Mouse (Mus musculus) kidney, adult 11 months (tissue): Measurements from ENCODE around the gene Tnfaip8l1.

ENCODE experiments used
- DNase-seq: peaks from one replicate; pipeline ENCODE4 v3.0.0; 2022

The Tnfaip8l1 gene

GRCm38 (mm10) chr17:56162231-56162774 lies at the start of gene Tnfaip8l1:
Gene Tnfaip8l1, plus strand, starts transcription at chr17:56162477.
- DNase-seq, result peak; percentile 95

- no peak for DNase-seq
Observed at GRCm38 (mm10) chr17:56112743-56113142, 49.5 kb upstream of the Tnfaip8l1 start.

GRCm38 (mm10) chr17:56116193-56116592 lies 46.1 kb upstream of the Tnfaip8l1 start:
- no peak for DNase-seq

- peak; percentile 78 for DNase-seq
Observed at GRCm38 (mm10) chr17:56117251-56117710, 45.0 kb upstream of the Tnfaip8l1 start, which contains the start of gene Plin5. Gene Plin5, minus strand, starts transcription at chr17:56117596.

GRCm38 (mm10) chr17:56119431-56119830 lies 42.8 kb upstream of the Tnfaip8l1 start:
- DNase-seq, result no peak

- peak; percentile 87 for DNase-seq
Observed at GRCm38 (mm10) chr17:56119981-56120880, 42.0 kb upstream of the Tnfaip8l1 start.

- DNase-seq, result no peak
Observed at GRCm38 (mm10) chr17:56121826-56122225, 40.5 kb upstream of the Tnfaip8l1 start, which contains the start of gene Lrg1. Gene Lrg1, minus strand, starts transcription at chr17:56122001.

- DNase-seq, result no peak
Observed at GRCm38 (mm10) chr17:56123161-56123560, 39.1 kb upstream of the Tnfaip8l1 start.

- DNase-seq, result no peak
Observed at GRCm38 (mm10) chr17:56123681-56124340, 38.5 kb upstream of the Tnfaip8l1 start.

GRCm38 (mm10) chr17:56124377-56125275 lies 37.7 kb upstream of the Tnfaip8l1 start:
- DNase-seq, result no peak

- no peak for DNase-seq
Observed at GRCm38 (mm10) chr17:56125276-56125630, 37.0 kb upstream of the Tnfaip8l1 start.

GRCm38 (mm10) chr17:56126175-56126574 lies 36.1 kb upstream of the Tnfaip8l1 start:
- no peak for DNase-seq

GRCm38 (mm10) chr17:56128246-56128645 lies 34.0 kb upstream of the Tnfaip8l1 start:
- no peak for DNase-seq

- DNase-seq, result no peak
Observed at GRCm38 (mm10) chr17:56131136-56131535, 31.1 kb upstream of the Tnfaip8l1 start.

- DNase-seq, result no peak
Observed at GRCm38 (mm10) chr17:56131814-56132213, 30.5 kb upstream of the Tnfaip8l1 start.

GRCm38 (mm10) chr17:56132661-56133060 lies 29.6 kb upstream of the Tnfaip8l1 start:
- peak; percentile 52 for DNase-seq

- DNase-seq, result peak; percentile 78
Observed at GRCm38 (mm10) chr17:56133457-56134363, 28.6 kb upstream of the Tnfaip8l1 start.

GRCm38 (mm10) chr17:56134463-56134971 lies 27.8 kb upstream of the Tnfaip8l1 start:
- peak; percentile 55 for DNase-seq

GRCm38 (mm10) chr17:56136558-56136957 lies 25.7 kb upstream of the Tnfaip8l1 start:
- no peak for DNase-seq

GRCm38 (mm10) chr17:56137839-56138613 lies 24.3 kb upstream of the Tnfaip8l1 start:
- DNase-seq, result no peak
